Mouse (Mus musculus) frontal cortex, adult (tissue): ENCODE results near the gene Got2.
"Not testable (repeated sequence)": the region's sequence is repeated elsewhere in the genome, so short reads cannot be mapped to it uniquely, and the experiment has no call there.

Experiments
- ATAC-seq: cut with Nextera tagmentation; 2 replicates; pipeline ENCODE4 v1.9.2; 2017; ENCODE audit warnings: mild to moderate bottlenecking, moderate library complexity, mixed read lengths; ENCODE audit not compliant: low TSS enrichment

The Got2 gene

GRCm38 (mm10) chr8:95871690-95872089 lies 16.7 kb downstream of the Got2 start:
- no peak for ATAC-seq

- not testable (repeated sequence) for ATAC-seq
Observed at GRCm38 (mm10) chr8:95864851-95865250, 23.5 kb downstream of the Got2 start.

GRCm38 (mm10) chr8:95863761-95864440 lies 24.4 kb downstream of the Got2 start:
- peak; percentile 62 for ATAC-seq

GRCm38 (mm10) chr8:95854174-95854573 lies 34.2 kb downstream of the Got2 start:
- no peak for ATAC-seq

GRCm38 (mm10) chr8:95853102-95853843 lies 35.1 kb downstream of the Got2 start, which contains the start of gene Slc38a7:
Gene Slc38a7, minus strand, starts transcription at chr8:95853539.
- ATAC-seq = peak; percentile 99

GRCm38 (mm10) chr8:95852290-95852689 lies 36.1 kb downstream of the Got2 start:
- peak; percentile 27 for ATAC-seq

GRCm38 (mm10) chr8:95850326-95850725 lies 38.0 kb downstream of the Got2 start:
- ATAC-seq = no peak

GRCm38 (mm10) chr8:95848734-95849464 lies 39.4 kb downstream of the Got2 start:
- ATAC-seq = no peak

GRCm38 (mm10) chr8:95848061-95848551 lies 40.2 kb downstream of the Got2 start:
- no peak for ATAC-seq

GRCm38 (mm10) chr8:95845026-95845425 lies 43.3 kb downstream of the Got2 start:
- ATAC-seq = no peak

- ATAC-seq = no peak
Observed at GRCm38 (mm10) chr8:95843968-95844367, 44.4 kb downstream of the Got2 start.

- ATAC-seq = no peak
Observed at GRCm38 (mm10) chr8:95841436-95841835, 46.9 kb downstream of the Got2 start.

- ATAC-seq = no peak
Observed at GRCm38 (mm10) chr8:95839289-95839688, 49.1 kb downstream of the Got2 start.

- no peak for ATAC-seq
Observed at GRCm38 (mm10) chr8:95837266-95837665, 51.1 kb downstream of the Got2 start.

GRCm38 (mm10) chr8:95835891-95836290 lies 52.5 kb downstream of the Got2 start:
- no peak for ATAC-seq

GRCm38 (mm10) chr8:95833435-95833984 lies 54.8 kb downstream of the Got2 start:
- no peak for ATAC-seq

GRCm38 (mm10) chr8:95832603-95833434 lies 55.5 kb downstream of the Got2 start:
- ATAC-seq = peak; percentile 91

- ATAC-seq = no peak
Observed at GRCm38 (mm10) chr8:95830144-95830543, 58.2 kb downstream of the Got2 start.

GRCm38 (mm10) chr8:95825162-95825561 lies 63.2 kb downstream of the Got2 start, which contains the start of gene Sap18b:
Gene Sap18b, plus strand, starts transcription at chr8:95825346.
- ATAC-seq = peak; percentile 59; the same call in 1 of the 2 replicates

- no peak for ATAC-seq
Observed at GRCm38 (mm10) chr8:95822699-95823098, 65.6 kb downstream of the Got2 start.

GRCm38 (mm10) chr8:95822096-95822495 lies 66.3 kb downstream of the Got2 start:
- ATAC-seq = no peak
